Mouse (Mus musculus): Measurements from ENCODE around the gene Hspa1b.

- TF ChIP-seq HCFC1 (IDR thresholded peaks at IDR 0.05; ENCODE audit: borderline replicate concordance, insufficient read depth, low read length): no peak
- TF ChIP-seq ZNF384 (IDR thresholded peaks at IDR 0.05; ENCODE audit: low read depth, low read length): no peak
- TF ChIP-seq CHD2 (IDR thresholded peaks at IDR 0.05; ENCODE audit: low read depth, low read length): no peak
- TF ChIP-seq ZC3H11A (IDR thresholded peaks at IDR 0.05; ENCODE audit: borderline replicate concordance, low read depth, low read length): no peak
Observed at GRCm38 (mm10) chr17:34997142-34997483, 38.1 kb upstream of the Hspa1b start.
